Mouse (Mus musculus) 416B (cell line): ENCODE measurements around the gene Lamtor5.

ENCODE experiments used
- DNase-seq: peaks from one replicate; pipeline ENCODE4 v3.0.0; 2011; ENCODE audit warnings: low read depth

Gene Lamtor5

GRCm38 (mm10) chr3:107278479-107279269 lies at the start of gene Lamtor5:
Lamtor5 (plus strand) TSS chr3:107278858.
- peak; percentile 90 for DNase-seq

DNA sequence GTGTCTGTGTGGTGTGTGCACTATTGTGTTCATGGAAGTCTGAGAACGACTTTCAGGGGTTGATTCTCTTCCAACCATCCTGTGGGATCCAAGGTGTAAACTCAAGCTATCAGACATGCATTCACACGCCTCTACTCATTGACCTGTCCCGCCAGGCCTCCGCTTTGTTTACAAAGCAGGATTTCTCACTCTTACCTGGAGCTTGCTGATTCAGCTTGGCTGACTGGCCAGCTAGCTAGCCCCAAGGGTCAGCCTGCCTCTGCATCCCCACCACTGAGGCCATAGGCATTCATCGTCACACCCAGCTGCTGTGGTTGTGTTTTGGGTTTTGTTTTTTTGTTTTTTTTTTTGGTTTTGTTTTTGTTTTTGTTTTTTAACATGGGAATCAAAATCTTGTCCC lies 49.4 kb upstream of the Lamtor5 start:
- DNase-seq, result no peak

- no peak for DNase-seq
These were observed 48.8 kb upstream of the Lamtor5 start for GRCm38 (mm10) chr3:107229822-107230221.

DNA sequence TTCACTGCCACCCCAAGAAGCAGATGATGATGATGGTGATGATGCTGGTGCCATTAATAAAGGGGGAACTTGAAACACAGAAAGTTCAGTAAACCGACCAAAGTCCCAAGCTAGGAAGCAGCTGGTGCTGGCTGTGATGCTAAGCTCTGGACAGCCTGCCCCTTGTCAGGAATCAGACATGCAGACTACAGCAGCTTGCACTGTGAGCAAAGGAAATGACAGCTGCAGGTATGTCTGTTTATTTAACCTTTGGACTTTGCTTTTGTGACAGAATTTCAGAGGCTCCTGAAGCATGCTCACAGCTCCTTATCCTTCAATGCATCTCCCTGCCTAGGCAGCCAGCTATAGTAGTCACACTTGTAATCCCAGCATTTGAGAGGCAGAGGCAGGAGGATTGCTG lies 48.1 kb upstream of the Lamtor5 start, which contains the start of gene A630076J17Rik:
TSS of gene A630076J17Rik (plus strand) at position 88 of the 400 bp plus-strand sequence.
- DNase-seq, result no peak

DNA sequence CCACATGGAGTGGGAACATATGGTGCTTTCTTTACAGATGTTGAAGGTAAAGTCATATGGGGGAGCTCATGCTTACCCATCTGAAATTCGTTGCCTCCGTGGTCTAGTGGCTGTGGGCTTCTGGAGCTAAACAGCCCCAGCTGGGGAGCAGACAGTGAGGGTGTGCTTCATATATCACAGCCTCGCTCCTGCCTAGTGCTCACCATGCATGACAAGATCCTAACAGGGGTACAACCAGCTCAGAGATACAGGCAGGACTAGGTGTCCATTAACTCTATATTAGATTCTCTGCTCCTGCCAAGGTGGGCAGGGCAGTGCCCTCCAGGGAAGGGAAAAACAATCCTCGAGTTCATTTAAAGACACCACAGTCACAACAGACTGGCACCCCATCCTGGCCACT lies 47.5 kb upstream of the Lamtor5 start:
- no peak for DNase-seq

GRCm38 (mm10) chr3:107233351-107233813 lies 45.3 kb upstream of the Lamtor5 start:
- DNase-seq, result peak; percentile 92

DNA sequence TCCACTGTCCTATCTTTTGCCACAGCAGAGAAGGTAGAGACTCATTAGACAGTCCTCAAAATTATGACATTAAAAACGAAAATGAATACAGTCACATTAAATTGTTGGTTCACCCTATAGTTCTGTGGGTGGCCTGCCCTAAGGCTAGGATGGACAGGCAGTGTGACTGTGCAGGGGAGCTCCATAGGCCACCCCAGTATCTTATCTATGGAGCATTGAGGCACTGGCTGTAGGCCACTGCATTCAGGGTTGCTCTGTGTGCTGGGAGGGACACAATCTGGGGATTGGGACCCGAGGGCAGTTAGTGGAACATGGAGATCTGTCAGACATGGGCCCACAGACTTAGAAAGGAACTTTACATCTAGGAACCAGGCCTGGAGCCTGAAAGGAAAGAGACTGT lies 44.7 kb upstream of the Lamtor5 start:
- no peak for DNase-seq

DNA sequence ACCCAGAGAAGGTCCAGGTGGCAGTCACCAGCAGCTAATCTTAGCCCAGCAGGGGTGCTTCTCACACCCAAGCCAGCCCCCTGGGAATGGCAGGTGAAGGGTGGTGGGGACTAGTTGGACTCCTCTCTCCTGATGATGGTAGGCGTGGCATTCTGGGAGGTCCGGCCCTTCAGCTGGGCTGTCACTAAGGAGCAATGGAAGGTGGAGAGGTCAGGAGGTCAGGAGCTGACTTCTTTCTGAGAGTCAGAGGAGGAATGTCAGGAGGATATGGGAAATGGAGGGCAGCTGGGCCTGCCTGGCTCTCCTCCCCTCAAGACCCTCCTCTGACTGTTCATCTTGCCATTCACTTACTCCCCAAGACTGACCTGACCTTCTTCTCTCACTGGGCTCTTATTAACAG lies 40.6 kb upstream of the Lamtor5 start:
- DNase-seq, result no peak

DNA sequence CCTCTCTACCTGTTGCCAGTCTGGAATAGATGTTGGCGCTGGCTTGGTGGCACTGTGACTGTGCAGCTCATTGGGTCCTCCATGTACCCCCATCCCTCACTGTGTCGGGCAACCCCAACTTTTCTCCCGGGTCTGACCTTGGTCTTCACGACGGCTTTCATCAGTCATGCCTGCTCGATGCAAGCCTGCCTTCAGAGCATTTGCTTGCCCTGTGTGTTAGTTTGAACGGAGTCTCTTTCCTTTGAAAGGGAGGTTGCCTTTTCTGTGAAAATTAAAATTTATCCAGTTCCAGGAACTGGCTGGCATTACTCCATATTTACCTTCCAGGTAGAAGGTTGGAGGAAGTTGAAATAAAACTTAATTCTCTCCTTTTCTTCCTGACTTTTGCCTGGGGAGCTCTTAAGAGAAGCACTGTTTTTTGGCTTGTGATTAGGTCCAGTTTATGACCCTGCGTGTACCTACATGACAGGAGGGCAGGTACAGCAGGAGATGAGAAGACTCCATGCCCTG lies 40.1 kb upstream of the Lamtor5 start:
- no peak for DNase-seq

DNA sequence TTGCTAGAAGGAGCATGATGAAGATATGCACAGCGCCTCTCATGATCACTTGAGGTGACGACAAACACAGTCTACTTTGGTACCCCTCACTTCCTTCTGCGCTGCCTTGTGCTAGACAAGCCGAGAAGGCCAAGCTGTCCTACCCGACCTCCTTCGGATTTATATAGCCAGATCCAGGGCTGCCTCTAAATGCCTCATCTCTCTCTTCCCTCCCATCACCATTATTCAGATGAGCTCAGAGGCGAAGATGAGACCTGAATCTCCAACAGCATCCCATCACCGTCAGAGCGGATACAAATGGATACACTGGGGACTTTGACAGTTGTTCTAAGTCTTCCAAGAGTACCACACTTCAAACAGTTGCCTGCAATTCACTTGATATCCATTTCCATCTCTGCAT lies 39.1 kb upstream of the Lamtor5 start, which contains the start of gene Prok1:
TSS of gene Prok1 (minus strand) at position 101 of the 400 bp plus-strand sequence.
- no peak for DNase-seq

- no peak for DNase-seq
These were observed 37.1 kb upstream of the Lamtor5 start for GRCm38 (mm10) chr3:107241389-107242094.

DNA sequence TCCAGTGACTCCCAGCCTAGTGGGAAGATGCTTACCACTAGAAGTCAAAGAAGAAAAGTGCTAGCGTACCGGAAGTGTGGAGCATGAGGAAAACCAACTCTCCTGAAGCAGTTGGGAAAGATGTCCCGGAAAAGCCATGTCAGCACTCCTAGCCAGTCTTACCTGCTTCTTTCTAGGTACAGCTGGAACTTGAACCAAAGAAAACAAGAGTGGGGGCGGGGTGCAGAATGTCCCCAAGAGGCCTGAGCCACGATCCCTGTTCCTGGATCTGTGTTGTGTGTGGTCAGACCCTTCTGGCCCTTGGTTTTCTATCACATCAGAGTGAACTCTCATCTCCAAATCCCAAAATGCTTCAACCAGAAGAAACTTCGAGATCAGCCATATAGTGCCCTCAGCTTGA lies 31.8 kb upstream of the Lamtor5 start:
- no peak for DNase-seq

- no peak for DNase-seq
These were observed 29.6 kb upstream of the Lamtor5 start for GRCm38 (mm10) chr3:107249042-107249441.

GRCm38 (mm10) chr3:107250320-107250719 lies 28.3 kb upstream of the Lamtor5 start:
- DNase-seq, result no peak

GRCm38 (mm10) chr3:107252035-107252434 lies 26.6 kb upstream of the Lamtor5 start:
- DNase-seq, result peak; percentile 32

GRCm38 (mm10) chr3:107253925-107254324 lies 24.7 kb upstream of the Lamtor5 start:
- no peak for DNase-seq

DNA sequence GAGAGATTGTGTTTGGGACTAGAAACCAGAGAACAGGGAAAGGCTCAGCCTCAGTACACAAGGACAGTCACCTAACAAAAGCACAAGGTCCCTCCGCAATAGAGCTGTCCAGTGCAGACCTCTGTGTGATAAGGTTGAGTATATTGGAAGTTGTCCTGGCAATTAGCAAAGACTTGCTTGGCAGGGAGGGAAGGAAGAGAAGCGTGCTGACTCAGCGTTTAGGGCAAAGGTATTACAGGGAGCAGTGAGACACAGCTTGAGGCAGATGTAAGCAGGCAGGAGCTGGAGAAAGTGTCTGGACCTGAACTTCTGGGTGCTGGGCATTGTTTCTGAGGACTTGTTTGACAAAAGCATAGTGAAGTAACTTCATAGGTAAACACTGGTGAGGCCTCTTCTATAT lies 22.7 kb upstream of the Lamtor5 start:
- no peak for DNase-seq

GRCm38 (mm10) chr3:107256724-107257123 lies 21.9 kb upstream of the Lamtor5 start:
- no peak for DNase-seq

GRCm38 (mm10) chr3:107257924-107258323 lies 20.7 kb upstream of the Lamtor5 start:
- DNase-seq, result no peak

GRCm38 (mm10) chr3:107260956-107261850 lies 17.5 kb upstream of the Lamtor5 start:
- DNase-seq, result no peak

DNA sequence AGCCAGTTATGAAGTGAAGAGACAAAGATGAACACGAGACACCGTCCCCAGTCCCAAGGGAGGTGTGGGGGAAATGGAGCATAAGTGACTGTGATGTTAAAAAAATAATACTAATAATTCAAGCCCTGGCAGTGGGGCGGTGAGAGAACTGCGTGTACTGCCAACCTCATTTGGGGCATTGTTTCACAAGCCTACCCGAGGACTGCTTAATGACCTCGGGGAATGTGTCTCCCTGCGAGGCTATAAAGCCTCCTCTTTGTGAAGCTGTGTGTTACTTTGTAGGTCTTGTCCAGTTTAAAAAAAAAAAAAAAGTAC lies 16.9 kb upstream of the Lamtor5 start:
- DNase-seq, result no peak

DNA sequence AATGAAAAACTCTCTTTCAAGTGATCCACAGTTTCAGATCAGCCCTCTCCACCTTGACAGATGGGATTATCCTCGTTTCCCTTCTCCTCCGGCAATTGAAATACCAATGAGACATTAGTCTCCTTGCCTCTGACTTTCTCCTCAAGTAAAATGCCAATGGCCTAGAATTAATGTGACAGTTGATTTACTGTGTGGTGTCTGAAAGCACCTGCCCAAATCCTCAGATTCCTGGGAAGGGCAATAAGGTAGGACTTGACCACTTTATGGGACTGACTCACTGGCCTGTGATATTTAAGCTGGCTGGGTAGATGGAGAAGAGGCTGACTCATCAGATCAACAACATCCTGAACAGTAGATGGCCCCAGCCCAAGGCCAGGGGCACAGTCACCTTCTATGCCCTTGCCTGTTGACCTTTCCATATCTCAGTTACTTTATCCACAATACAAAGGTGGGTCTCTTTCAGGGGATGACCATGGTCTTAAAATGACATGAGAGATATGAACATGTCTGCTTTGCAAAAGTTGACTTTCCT lies 11.8 kb upstream of the Lamtor5 start:
- DNase-seq, result no peak
